Mouse (Mus musculus) regulatory T cell (primary cell): ENCODE data around the gene Exoc3l2.

Experiments
- in situ Hi-C: fragments of 300-600 bp; cut with MboI, MseI; formaldehyde crosslinking; loops from one replicate; pipeline ENCODE4 v1.15.1; 2025; ENCODE audit warnings: high pct_unique_total_duplicates

The Exoc3l2 gene

DNA sequence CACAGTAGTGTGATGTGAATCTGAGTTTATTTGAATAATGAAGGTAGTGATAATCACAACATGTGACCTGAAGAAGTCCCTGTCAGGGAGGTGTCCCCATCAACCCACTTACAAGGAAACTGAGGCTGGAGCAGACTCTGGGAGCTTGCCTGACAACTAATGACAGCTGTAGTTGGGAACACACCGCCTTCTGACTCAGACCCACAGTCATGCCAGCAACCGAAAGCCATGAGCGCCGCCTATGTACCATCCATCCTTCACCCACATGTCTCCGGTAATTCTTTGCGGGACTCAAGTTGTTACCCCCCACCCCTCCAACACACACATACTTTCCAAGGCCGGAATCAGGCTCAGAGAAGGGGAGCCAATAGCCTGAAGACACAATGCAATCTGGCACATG, 6.5 kb upstream of the Exoc3l2 start:
- in situ Hi-C loops, result no loop called here

DNA sequence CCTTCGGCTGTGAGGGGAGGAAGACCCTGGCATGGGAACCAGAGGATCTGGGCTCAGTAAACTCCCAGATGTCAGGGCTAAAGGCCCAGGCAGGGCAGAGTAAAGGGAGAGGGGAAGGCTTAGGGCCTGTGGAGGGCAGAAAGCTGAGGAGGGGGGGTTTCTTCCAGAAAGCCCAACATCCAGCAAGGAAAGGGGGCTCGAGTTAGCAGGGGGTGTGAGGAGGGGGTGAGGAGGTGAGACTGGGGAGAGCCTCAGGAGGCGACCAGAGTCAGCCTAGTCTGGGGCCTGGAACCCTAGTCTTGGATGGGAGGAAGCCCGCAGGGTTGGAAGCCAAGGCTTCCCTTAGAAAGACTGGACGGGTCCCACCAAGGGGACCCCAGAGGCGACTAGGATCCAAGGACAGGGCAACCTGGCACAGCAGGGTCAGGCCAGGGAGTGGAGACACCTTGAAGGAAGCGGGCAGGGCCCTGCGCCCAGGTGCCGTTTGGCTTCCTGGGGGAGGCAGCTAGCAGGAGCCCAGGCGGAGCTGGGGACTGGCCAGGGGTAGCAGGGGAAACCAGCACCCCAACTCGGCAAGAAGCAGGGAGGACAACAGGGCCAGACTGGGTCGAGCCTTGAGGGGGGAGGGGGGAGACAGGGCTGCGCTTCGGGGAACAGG, 5.6 kb upstream of the Exoc3l2 start:
- in situ Hi-C loops, result no loop called here

DNA sequence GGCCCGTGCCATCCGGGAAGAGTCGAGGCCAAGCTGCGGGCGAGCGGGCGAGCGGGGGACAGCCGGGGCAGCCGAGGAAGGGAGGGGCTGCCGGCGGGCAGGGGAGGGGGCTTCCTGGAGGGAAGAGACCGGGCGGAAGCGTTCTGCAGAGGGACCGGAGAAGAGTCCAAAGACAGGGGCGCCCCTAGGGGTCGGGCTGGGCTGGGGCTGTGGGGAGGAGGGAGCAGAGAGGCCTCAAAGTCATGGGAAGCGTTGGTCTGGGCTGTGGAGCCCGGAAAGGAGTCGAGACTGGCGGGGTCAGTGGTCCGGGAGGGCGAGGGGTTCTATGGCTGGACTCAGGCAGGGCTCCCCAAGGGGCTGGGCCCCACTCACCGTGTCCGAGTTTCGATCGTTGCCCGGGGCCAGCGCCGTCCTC, 5.1 kb upstream of the Exoc3l2 start:
- in situ Hi-C loops, result no loop called here

DNA sequence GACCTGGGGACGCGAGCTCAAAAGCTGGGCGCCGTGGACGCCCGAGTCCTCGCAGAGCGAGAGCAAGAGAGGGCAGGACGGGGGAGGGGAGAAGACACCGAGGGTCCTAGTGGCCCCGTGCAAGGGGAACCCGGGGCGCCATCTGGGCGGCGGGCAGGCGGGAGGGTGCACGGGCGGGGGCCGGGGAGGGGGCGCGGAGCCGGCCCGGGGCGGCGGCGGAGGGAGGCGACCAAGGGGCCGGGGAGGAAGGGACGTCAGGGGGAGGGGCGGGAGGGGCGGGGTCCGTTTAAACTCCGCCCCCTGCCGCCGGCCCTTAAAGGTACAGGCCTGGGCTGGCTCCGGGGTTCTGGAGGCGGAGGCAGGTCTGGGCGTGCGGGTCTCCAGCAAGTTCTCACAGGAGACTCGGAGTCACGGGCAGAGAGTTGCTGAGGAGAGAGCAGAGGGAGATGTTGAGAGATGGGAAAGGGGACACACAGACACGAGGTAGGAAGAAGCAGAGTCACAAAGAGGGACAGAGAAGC, 4.5 kb upstream of the Exoc3l2 start, which contains the start of gene Mark4:
Gene Mark4 (minus strand): TSS at position 231 of the 521 bp plus-strand sequence.
- in situ Hi-C loops, result no loop called here

DNA sequence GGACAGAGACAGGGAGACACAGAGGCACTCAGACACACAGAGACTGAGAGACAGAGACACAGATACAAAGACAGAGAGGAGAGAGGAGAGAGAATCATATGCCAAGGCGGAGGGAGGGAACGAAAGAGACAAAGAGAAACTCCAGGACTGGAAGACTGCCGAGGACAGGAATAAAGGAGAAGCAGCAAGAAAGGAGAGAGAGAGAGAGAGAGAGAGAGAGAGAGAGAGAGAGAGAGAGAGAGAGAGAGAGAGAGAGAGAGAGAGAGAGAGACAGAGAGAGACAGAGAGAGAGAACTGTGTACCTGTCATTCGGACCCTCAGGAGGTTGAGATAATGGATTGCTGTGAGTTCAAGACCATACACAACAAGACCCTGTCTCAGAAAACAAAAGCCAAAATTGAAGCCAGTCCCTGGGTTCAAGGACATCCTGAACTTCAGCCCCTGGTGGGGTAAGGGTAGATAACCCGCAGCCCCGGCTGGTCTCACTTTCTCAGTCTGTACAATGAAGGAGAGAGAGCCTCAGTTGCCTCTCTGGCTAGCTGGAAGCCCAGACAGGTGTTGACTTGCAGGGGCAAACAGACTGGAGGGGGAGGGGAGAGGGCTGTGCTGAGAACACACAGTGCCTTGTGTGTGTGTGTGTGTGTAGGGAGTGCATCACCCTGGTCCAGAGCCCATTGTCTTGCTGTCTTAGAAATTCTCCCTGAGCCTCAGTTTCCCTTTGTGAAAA, 3.8 kb upstream of the Exoc3l2 start:
- in situ Hi-C loops, result no loop called here

DNA sequence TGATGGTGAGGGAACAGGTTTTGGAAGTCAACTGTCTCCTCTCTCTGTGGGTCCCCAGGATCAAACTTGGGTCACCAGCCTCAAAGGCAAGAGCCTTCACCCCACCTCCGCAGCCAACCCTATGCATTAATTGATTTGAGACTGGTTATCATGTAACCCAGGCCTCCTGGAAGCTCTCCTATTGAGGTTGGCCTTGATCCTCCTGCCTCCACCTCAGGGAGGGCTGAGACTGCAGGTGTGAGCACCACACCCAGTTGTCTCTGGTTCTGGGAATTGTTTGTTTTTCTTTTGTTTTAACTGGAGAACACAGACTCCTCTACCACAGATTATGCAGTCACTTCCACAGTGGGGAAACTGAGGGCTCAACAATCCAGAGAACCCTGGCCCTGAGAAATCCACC, 2.6 kb upstream of the Exoc3l2 start:
- in situ Hi-C loops, result no loop called here

DNA sequence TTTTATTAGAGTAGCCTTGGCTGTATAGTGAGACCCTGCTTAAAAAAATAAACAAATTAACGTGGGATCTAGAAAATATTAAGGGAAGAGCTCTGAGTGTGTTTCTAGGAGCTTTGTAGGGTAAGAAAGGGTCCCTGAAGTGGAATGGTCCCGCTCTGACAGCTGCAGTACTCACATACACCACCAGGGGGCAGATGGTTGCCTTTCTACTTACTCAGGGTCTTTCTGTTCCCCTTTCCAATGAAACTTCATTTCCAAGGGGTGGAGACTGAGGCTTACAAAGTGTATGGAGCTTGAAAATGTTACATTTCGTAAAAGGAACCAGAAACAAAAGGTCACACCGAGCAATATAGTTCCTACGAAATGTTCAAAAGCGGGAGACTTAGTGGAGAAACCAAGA, 1.6 kb upstream of the Exoc3l2 start:
- in situ Hi-C loops, result no loop called here

DNA sequence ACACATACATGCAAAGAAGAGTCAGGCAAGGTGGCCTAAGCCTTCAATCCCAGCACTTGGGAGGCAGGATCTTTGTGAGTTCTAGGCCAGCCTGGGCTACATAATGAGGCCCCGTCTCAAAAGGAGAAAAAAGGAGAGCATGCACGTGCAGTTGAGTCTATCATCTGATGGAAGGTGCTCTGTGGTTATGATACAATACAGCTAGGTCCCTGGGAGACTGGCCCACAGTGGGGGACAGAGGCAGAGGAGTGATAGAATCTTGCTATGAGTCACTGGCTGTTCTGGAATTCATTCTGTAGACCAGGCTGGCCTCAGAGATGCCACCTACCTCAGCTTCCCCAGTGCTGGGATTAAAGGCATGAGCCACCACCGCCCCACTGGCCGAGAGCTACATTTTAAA, 688 bp upstream of the Exoc3l2 start:
- in situ Hi-C loops, result no loop called here

DNA sequence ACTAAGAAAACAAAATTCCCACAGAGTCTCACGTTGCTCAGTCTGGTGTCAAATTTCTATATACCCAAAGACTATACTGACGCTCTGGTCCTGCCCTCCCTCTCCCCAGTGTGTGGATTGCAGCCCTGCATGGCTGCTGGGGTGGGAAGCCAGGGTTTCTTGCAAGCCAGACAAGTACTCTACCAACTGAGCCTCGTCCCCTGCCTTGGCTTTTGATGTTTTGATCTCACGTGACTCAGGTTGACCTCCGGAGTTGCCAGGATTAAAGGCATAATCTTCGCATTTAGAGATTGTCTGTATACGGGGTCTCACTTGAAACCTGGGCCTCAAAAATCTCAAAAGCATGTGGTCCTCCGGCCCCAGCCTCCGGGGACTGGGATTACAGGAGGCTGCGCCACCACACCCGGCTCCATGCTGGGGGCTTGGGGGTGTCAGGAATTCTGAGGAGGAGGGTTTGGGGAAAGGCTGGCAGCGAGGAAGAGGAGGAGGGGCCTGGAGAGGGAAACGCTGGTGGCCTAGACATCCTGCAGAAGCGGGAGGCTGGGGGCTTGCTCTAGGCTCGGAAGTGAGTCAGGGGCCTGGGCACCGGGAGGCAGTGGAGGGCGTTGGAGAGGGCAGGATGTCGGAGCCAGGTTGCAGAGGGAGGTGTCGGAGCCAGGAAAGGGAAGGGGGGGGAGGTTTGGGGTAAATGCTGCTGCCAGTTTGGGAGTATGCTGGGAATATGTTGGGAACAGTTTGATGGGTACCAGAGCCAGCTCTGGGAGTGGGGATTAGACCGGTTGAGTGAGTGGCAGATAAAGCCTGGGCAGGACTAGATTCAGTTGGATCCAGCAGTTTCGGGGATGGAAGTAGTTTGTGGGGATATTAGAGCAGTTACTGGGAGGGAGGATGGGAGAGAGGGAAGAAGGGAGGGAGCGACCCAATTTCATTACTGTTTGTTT, 1.5 kb downstream of the Exoc3l2 start:
- in situ Hi-C loops, result no loop called here

DNA sequence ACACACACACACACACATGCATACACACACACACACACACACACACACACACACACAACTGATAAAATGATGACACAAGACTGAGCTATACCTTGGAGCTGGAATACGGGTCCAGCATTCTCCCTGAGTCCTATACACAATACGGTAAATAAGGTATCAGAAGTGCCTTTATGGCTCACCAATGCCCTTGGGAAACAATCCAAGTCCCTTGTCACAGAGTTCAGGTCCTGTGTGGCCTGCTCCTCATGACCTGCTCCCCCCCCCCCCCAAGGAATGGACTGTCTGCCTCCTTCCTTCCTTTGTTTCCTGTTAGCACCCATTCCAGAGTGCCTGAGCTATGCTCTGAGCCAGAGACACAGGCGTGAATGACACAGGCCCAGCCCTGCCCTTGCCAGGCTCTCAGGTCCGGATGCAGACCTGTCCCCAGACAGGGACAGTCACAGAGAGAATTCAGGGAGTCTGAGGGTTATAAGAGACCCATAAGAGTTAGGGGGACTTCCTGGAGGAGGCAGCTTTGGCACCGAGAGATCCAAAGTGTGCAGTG, 3.5 kb downstream of the Exoc3l2 start:
- in situ Hi-C loops, result no loop called here

DNA sequence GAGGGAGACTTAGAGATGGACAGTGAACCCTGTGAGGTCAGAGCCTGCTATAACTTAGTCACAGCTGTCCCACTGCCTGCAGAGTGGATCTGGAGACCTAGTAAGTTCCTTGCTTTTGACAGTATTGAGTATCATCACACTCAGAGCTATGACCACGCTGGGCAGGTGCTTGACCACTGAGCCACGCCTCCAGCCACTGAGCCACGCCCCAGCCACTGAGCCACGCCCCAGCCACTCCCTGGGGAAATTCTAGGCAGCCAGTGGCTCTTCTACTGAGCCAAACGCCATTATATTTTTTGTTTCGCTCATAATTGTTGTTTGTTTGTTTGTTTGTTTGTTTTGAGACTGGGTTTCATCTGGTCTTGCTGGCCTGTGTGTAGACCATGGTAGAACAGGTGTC, 4.5 kb downstream of the Exoc3l2 start:
- in situ Hi-C loops, result no loop called here

DNA sequence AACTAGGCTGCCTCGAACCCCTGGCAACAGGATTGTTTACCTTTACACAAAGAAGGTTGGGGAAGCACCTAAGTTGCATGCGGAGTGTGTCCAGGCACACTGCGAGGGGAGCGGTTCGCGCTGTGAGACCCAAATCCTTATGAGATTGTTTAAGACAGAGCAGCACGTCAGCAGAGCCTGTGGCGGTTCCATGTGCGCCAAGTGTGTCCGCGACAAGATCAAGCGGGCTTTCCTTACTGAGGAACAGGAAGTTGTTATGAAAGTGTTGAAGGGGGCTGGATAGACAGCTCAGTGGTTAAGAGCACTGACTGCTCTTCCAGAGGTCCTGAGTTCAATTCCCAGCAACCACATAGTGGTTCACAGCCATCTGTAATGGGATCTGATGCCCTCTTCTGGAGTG, 5.1 kb downstream of the Exoc3l2 start:
- in situ Hi-C loops, result no loop called here

DNA sequence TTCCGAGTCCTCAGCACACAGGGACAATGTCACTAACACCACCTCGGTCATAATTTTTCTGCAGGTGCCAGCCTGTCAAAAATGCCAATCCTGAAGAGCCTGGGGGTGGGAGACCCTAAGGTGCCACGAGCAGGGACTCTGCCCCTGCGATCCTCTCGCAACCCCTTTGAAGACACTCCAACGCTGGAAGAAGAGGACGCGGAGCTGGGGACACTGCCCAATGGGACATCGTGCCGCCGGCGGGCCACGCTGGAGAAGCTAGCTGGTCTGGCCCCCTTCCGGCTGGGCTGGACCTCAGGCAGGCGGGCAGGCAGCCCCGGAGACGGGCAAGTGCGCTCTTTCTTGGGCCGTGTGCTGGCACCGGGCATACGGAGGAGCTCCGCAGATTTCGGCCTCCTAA, 6.3 kb downstream of the Exoc3l2 start:
- in situ Hi-C loops, result no loop called here

DNA sequence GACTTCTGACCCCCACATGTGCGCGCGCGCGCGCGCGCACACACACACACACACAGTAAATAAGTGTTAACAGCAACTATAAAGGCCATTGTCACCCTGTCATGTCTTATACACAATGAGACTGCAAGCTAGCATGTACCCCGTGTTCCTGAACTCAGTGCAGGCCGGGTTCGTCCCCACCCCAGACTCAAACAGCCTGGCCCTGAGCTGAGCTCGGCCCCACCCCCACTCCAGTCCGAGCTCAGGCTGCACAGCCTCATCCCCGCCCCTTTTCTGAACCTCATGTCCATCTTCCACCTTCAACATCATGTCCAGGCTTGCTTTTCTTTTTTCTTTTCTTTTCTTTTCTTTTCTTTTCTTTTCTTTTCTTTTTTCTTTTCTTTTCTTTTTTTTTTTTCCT, 7.2 kb downstream of the Exoc3l2 start:
- in situ Hi-C loops, result no loop called here

DNA sequence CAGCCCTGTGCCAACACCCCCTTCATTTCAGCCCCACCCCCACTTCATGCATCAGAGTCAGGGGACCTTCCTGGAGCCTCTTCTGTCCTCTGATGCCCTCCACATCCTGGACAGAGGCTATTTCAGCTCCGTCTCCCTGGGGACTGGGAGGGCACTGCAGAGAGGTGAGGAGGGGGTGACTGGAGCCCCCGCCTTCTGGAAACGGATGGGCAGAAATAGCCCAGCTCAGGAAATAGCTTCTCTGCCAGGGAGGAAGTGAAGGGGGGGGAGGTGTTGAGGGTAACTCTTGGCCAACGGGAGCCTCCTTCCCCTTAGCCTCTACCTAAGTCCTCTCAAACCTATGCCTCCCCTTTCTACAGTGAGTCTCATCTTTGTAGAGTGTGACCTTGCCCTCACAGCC, 9.3 kb downstream of the Exoc3l2 start:
- in situ Hi-C loops, result no loop called here

DNA sequence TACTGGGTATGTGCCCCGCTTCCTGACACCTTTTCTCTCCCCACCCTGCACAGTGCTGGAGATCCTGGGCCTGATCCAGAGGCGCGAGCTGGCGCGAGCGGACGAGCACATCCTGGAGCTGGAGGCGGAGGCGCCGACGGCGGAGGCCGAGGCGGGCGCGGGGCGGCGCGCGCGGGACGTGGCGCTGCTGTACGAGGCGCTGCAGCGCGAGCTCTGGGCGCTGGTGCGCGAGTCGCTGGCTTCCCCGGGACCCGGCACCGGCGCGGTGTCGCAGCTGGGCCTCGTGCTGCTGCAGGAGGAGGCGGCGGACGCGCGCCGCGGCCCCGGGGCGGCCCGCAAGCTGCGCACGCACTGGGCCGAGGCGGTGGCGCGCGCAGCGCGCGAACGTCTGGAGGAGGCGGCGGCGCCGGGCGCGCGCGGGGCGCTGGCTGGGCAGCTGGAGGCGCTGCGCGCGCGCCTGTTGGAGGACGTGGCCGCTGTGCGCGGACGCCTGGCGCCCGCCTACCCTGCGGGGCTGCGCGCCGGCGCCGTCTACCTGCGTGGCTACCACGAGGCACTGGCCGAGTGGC, 10.8 kb downstream of the Exoc3l2 start:
- in situ Hi-C loops, result no loop called here

DNA sequence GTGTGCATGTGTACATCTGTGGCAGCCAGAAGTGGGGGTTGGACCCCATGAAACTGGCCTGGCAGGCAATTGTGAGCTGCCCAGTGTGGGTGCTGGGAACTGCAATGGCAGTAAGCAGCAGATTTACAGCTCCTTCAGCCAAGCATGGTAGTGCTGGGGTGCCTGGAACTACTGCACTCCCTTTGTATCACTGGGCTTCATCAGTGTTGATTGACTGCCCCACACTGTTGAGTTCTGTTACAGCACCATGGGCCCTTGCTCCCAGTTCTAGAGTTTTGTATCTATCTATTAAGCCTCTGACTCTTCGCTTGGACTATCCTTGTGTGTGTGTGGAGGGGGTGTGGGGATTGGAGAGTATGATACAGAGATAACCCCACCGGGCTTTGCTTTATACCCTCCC, 14.0 kb downstream of the Exoc3l2 start:
- in situ Hi-C loops, result no loop called here

DNA sequence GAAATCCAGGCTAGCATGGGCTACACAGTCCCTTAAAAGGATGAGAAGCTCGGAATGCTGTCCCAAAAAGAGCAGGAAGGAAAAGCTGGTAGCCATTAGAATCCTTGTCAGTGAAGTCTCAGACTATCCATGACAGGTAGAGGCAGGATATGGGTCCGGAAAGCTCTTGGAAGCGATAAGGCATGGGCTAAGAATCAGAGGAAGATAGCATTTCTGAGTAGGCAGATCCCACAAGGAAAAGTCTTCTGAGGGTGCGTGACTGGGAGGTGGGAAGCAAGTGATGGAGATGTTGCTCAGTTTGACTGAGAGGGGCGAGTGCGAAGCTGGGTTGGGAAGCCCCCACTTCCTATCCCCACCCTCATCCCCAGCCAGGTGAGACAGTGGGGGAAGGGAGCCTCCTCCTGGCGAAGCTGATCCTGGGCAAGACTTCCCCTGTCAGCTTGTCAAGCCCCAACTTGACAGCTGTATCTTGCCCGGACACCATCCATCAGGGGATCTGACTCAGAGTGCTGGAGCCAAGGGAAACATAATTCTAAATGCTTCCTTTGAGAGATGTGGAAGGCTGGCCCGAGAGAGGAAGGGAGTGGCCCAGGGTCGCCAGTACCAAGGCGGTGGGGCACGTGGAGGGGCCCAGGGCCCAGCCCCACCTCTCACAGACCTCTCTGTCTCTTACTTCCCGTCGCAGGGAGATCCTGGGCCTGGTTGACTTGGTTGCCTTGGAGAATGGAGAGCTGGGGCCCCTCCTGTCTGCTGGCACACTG, 14.7 kb downstream of the Exoc3l2 start:
- in situ Hi-C loops, result no loop called here

DNA sequence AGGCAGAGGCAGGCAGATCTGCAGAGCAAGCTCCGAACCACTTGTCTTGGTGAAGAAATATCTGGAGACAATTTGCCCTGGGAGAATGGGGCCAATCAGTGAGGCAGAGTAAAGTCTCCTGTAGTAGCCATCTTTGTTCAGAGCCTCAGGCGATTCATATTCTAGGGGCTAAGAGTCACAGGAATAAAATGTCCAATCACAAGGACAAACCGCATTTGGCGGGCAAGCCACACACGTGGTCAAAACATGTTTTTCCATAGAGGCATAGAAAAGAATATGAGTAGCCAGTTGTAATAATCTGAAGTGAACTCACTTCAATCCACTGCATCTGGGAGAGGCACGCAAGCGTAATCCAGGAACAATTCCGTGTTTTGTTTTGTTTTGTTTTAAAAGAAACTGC, 20.1 kb downstream of the Exoc3l2 start:
- in situ Hi-C loops, result no loop called here

DNA sequence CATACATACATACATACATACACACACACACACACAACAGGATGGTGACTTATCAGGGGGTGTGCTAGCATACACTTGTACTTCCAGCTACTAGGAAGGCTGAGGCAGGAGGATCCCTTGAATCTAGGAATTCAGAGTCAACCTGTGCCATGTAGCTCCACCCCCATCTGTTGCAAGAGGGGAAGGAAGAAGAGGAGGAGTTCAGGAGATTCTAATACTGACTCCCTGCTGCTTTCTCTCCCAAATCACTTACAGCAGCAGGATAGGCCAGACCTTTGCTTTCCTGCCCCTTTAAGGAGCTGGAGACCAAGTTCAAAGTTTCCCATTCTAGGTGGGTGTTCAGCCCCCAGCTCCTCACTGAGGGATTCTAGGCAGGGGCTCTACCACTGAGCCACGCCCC, 22.4 kb downstream of the Exoc3l2 start:
- in situ Hi-C loops, result no loop called here

DNA sequence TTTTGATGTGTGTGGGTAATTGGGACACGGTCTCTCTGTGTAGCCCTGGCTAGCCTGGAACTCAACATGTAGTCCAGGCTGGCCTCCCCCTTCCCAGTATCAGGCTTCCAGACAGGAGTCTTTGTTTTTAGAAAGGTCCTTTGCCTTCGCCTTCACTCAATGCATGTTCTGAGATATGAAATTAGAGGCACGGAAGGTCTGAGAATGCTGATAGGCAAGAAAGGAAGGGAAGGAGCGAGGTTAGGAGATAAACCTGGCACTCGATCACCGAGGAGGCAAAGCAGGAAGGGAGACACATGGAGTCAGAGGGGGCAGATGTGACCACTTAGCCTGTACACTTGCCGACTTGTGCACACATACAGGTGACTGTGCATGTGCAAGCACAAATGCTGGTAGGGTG, 23.4 kb downstream of the Exoc3l2 start:
- in situ Hi-C loops, result no loop called here
